Mouse (Mus musculus): ENCODE measurements around the gene 2210010C04Rik.

The 2210010C04Rik gene

DNA sequence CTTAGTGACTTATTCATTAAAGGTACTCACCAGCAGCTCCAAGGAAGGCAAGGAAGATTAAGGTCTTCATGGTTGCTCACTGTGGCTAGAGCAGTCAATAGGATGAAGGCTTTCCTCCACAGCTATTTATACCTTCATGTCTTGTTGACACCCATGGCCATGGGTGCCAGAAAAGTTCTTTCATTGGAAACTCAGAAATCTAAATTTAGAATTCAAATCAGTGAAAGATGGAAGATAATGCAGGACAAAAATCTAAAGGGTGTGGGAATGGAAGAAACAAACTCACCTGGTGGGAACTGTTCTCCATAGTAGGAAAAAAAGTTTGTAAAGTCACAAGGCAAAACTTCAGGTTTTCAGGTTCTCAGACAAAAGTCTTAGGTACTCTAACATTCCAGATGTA, at the start of gene 2210010C04Rik:
TSS of gene 2210010C04Rik (minus strand) at position 101 of the 400 bp plus-strand sequence.
- in situ Hi-C loops (cut with MboI, MseI), result no loop called here

DNA sequence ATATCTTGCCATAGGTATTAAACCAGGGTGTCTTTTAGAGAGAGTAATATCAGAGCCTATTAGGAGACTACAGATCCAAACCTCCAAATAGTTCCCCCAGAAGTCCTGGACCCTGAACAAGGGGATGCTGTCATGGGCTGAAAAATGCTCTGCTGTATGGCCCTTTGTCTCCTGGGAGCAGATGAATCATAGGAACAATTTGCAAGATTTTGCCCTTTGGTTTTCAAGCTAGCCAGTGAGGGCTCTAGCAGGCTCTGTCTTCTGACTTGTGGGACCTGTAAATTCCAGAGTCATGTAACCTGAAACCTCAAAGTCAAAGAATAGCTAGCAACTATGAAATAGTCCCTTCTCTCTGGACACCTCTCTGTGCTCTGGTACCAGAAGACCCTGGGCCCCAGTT, 44.8 kb upstream of the 2210010C04Rik start:
- in situ Hi-C loops (cut with MboI, MseI), result no loop called here

DNA sequence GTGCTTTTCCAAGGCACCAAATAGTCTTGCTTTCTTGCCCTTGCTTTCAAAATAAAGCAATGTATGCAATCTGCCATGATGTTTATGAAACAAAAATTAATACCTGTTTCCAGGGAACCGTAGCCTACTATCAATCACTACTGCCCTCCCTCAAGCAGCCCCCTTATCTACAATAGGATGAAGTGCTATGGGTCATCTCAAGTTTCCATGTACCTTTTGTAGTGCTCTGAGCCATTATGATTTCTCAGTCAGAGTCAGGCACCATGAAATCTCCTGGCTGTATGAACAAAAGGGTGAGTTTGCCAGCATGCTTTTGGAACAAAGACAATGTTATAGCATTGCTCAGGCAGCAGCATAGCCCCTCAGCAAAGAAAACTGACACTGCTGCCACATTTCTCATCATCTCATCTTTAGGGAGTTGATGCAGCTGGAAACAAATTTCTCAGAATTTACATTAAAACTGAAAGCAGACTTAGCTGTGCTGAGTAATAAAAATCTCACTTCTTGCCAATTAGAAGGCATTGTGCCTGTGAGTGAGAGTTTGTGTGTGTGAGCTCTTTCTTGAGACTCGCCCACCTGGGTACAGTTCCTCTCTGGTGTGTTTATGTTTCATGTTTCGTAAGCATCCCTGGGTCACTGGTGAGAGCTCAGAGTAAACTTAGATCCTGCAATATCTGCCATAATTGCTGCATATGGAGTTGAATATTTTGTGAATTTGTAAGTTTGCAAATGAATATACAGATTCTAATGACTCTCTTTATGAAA, 43.4 kb upstream of the 2210010C04Rik start:
- in situ Hi-C loops (cut with MboI, MseI), result no loop called here

DNA sequence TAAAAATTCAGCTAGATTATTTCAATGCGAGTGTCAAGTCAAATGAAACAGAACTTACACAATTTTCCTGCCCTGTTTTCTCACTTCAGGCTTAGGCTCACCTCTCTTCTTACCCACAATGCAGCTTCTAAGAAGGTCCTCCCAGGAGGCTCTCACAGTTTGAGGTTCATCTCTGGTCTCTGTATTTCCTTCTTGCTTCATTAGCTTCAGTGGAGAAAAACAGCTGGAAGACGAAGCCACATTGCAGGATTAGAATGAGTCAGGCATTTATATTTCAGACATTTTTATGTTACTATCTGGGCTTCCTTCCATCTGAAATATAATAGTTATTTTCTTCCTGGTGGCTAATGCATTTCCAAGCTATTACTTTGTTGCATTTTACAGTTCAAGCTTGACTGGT, 40.4 kb upstream of the 2210010C04Rik start:
- in situ Hi-C loops (cut with MboI, MseI), result no loop called here

DNA sequence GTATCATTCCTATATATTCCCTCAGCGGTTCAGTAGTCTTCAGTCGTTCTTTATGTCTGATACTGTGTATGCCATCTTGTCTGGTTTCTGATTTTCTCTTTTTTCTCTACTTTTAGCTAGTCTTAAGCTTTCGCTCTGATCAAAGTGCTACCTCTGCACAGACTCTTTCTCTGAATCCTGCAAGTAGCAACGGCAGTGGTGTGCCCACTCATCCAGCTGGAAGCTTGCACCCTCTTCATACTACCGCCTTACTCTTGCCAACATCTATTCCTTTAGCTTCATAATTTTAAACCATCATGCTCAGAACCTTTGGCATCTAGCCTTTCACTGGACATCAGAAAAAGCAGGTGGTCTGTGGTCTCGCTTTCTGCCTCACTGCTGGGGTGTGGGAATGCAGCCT, 28.0 kb upstream of the 2210010C04Rik start:
- in situ Hi-C loops (cut with MboI, MseI), result no loop called here

DNA sequence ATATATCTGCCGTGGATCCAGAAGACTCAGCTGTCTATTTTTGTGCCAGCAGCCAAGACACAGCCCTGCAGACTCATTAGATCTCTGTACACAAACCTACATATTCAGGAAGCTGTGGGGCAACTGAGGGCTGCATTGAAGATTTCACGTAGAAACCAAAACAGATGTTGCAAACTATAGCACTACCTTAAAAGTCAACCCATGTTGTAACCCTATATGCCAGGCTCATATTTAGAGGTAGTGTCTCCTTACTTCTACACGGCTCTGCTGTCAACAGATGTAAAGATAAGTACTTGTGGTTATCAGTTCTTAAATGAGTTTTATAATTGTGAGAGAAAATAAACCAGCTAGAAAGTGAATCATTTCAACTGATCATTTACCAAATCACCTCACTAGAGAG, 27.4 kb upstream of the 2210010C04Rik start:
- in situ Hi-C loops (cut with MboI, MseI), result no loop called here

DNA sequence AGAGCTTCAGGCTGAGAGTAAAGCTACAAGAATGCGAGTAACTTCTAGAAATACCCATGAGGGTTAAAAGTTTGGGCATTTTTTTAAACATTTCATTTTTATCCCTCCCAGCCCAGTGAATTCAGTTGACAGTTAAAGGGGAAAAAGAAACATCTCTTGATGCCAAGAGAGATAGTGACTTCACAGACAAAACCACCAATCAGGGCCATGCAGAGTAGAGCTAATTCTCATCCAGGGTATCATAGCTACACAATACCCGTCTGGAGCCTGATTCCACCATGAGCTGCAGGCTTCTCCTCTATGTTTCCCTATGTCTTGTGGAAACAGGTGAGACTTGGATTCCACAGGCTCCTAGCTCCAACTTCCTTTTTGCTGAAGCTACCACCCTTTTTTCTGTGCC, 26.8 kb upstream of the 2210010C04Rik start:
- in situ Hi-C loops (cut with MboI, MseI), result no loop called here

DNA sequence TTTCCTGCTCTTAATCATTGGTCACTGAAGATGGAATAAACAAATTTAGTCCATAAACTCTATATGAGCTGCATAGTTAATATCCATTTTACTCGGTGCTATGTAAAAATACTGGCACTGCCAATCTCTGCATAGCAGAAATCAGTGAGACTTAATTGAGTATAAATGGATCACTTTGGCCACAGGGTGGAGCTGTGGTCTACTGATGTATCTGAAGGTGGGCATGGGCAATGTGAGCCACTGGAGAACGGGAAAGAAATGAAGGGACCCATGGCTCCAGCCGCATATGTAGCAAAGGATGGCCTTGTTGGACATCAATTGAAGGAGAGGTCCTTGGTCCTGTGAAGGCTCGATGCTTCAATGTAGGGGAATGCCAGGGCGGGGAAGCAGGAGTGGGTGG, 25.8 kb upstream of the 2210010C04Rik start:
- in situ Hi-C loops (cut with MboI, MseI), result no loop called here

DNA sequence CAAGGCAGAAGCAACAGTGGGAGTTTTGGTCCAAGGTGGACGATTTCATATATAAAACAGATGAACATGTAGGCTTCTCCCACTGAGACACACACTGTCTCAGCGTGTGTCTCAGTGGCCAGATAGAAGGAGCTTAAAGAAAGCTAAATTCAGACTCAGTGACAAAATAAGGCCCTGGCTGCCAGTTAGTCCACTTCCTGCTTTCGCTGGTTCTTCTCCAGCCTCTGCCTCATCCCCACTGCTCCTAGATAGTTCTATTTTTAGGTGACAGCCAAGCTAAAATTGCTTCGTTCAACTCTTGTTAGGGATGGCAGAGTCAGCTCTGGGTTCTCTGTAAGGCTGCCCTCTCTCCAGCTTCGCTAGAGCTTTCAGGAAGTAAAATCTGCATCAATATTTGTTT, 22.3 kb upstream of the 2210010C04Rik start:
- in situ Hi-C loops (cut with MboI, MseI), result no loop called here

DNA sequence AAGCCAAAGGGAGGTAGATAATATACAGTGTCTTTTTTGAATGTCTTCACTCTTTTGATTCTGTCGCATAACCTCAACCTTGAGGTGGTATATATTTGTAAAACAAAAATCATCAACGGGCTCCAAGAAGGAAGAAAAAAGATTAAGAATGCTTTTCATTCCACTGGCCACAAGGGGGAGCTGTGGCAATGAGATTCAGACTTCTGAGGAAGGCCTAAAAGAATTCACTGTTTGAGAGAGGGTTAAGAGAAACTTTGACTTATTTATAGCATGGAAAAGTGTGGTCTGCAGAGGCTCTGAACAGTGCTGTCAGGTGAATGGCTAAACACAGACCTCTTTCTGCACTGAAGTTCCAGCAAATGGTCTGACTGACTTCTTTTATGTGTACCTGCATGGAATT, 20.3 kb upstream of the 2210010C04Rik start:
- in situ Hi-C loops (cut with MboI, MseI), result no loop called here

DNA sequence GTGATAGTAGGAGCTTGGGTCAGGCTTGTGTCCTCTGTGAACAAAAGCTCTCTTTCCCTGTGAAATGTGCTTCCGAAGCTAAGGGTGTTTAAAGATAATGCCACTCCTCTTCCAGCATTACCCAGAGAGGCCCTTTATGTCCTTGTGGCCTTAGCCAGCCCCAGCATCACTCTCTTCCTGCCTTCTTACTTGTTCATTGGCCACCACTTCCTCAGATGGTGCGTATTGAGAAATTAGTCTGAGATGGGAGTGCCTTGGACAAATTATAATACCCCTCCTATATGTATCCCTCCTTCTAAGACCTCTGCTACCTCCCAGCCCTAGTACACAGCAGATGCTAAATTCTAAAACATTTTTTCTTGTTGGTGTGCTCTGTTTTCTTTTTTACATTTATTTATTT, 19.1 kb upstream of the 2210010C04Rik start:
- in situ Hi-C loops (cut with MboI, MseI), result no loop called here

DNA sequence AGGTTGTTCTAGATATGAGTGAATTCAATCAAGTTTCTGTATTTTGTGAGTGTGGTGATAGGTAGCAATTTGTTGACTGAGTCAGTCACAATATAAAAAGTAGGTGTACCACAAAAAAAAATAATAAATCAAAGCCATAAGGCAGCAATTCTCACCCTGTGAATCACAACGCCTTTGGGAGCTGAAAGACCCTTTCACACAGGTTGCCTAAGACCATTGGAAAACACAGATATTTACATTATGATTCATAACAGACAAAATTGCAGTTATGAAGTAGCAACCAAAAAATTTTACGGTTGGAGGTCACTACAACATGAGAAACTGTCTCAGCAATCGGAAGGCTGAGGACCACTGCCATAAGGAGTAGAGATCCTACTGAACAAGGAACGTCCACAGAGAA, 16.5 kb upstream of the 2210010C04Rik start:
- in situ Hi-C loops (cut with MboI, MseI), result no loop called here

DNA sequence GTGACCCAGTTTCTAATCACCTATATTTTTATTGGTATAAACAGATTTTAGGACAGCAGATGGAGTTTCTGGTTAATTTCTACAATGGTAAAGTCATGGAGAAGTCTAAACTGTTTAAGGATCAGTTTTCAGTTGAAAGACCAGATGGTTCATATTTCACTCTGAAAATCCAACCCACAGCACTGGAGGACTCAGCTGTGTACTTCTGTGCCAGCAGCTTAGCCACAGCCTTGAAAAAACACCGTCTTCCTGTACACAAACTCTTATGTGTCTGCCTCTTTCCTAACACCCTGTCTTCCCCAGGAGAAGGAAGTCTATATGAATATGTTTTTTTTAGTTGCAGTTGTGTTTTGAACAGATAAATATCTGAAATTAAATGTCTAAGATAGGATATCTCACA, 13.3 kb upstream of the 2210010C04Rik start:
- in situ Hi-C loops (cut with MboI, MseI), result loop anchor here (5.0 to 10.0 kb wide), 2 partner anchors 509 to 1234 kb away; partner anchors contain the start of gene Mrps33

DNA sequence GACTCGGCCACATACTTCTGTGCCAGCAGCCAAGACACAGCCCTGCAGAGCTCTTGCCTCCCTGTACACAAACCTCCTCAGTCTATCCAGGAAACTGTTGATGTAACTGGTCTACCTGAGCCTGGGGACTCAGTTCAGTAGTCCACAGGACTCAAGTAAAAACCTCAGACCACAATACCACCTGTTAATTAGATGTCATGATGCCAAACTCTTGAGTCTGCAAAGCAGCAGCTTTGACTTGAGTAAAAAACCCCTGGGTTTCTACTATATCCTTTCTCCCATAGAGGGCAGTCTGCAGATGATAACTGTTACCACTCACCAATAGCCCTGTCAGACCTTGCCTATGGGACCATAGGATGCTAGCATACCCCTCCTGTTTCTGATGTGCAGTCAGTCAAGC, 12.7 kb upstream of the 2210010C04Rik start:
- in situ Hi-C loops (cut with MboI, MseI), result loop anchor here (5.0 to 10.0 kb wide), 2 partner anchors 509 to 1233 kb away; partner anchors contain the start of gene Mrps33

DNA sequence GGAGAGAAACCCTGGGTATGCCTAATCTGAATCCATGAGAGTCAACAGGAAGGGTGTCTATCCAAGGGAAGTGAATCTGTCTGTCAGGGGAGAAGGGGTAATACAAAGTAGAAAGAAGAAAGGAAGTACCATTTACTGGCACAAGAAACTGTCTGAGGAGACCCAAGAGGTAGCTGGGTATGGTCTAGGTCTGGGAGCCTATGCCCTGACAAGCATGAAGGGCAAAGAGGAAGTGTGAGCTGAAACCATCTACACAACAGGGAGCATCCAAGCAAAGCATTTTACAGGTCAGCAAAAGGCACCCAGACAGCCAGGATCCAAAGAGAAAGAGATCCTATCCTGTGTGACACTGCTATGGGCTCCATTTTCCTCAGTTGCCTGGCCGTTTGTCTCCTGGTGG, 11.9 kb upstream of the 2210010C04Rik start:
- in situ Hi-C loops (cut with MboI, MseI), result loop anchor here (5.0 to 10.0 kb wide), 2 partner anchors 510 to 1232 kb away; partner anchors contain the start of gene Mrps33

DNA sequence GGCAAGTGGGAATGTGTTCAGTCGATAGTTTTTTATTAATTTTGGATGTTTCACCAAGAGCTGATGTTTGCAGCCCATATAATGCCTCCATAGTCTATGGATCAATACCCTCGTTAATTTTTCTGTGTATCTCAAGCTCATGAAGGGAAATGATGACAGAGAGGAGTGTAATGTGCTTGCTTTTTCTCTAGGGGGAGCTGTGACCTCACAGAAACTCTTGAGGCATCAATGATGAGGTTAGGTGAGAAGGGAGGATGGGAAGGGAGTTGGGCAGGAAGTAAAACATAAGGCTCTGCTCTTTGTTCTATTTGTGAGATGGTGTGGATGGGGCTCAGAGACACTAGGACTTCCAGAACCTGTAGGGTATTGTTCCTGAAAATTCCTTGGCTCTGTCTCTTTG, 11.2 kb upstream of the 2210010C04Rik start:
- in situ Hi-C loops (cut with MboI, MseI), result loop anchor here (5.0 to 10.0 kb wide), 2 partner anchors 511 to 1232 kb away; partner anchors contain the start of gene Mrps33

DNA sequence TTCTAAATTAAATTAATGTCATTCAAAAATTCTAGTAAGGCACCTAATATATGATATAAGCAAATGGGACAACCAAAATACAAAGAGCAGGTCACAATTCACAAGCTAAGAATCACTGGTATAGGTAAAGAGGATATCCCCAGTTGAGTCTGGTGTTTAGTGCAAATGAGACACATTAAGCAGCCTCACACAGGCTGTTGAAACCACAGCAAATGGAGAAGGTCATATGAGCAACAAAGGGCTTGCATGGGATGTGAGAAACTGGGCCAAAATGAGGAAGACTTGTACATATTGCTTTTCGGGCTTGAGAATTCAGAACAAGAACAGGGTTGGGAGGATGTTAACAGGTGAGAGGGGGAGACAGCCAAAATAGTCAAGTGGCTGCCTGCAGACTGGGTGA, 9.4 kb upstream of the 2210010C04Rik start:
- in situ Hi-C loops (cut with MboI, MseI), result loop anchor here (5.0 to 10.0 kb wide), 2 partner anchors 513 to 1230 kb away; partner anchors contain the start of gene Mrps33

DNA sequence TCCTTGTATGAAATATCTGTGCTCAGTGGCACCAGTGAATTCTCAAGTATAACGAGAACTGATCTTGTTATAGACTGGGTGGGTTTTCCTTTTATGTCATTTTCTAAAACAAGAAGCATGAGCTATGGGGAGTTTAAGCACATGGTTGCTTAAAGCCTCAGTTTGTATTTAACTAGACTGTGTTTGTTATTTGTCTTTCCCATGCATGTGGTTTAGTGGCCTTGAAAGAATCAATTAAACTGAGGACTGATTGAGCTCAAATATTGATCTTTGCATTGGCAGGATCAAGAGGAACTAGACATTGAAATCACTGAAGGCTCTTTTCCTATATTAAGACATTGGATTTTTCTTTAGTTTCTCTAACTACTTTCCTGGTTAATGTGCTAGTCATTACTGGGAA, 9.0 kb upstream of the 2210010C04Rik start:
- in situ Hi-C loops (cut with MboI, MseI), result loop anchor here (10.0 kb wide), 1 partner anchor 1230 kb away; the partner anchor contains the start of gene Mrps33

DNA sequence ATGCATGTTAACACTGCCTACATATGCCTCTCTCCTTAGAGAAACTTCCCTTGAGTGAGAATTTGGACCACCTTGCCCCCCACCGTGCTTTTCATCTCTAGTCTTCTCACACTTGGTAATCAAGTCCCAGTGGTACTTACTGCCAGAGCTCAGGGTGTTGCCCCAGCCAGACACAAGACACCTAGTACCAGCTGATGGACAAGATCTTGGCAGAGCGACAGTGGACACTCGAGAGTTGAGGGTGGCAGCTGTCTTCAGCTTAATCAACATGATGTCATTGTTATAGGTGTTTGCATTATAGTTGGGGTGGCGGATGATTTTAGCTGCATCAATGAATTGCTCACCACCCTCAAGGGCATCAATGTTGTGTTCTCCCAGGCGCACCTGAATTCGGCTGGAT, 2.5 kb downstream of the 2210010C04Rik start:
- in situ Hi-C loops (cut with MboI, MseI), result no loop called here

DNA sequence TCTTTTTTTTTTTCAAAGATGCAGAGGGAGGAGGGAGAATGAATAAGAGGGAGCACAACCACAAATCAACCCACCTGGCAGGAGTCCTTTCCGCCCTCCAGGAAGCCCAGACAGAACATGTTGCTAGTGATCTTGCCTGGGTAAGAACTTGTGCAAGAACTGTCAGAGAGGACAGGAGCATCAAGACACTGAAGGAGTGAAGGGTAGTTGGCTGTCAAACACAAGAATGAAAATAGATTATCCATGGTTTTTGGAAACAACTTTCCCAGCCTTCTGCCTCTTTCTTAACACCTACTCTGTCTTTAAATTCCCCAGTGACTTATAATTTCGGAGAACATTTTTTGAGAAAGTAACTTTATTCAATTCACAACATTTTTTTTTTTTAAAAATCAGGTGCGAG, 3.1 kb downstream of the 2210010C04Rik start:
- in situ Hi-C loops (cut with MboI, MseI), result no loop called here

DNA sequence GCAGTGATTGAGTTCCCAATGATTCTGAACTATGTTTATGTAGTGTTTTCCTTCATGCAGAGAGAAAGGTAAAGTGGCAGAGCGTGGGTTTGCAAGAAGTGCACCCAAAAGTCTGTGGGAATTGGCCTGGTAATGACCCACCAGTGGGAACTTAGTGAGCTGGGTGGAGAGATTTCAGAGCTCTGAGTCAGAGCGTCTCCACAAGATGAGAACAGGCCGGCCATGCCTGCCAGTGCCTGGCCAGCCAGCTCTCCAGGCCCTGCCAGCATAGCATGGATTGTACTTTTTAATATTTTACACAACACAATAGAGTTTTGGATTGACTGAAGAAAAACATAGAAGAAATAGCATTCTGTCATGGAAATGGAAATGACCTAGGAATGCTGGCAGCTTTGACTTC, 4.5 kb downstream of the 2210010C04Rik start:
- in situ Hi-C loops (cut with MboI, MseI), result no loop called here

DNA sequence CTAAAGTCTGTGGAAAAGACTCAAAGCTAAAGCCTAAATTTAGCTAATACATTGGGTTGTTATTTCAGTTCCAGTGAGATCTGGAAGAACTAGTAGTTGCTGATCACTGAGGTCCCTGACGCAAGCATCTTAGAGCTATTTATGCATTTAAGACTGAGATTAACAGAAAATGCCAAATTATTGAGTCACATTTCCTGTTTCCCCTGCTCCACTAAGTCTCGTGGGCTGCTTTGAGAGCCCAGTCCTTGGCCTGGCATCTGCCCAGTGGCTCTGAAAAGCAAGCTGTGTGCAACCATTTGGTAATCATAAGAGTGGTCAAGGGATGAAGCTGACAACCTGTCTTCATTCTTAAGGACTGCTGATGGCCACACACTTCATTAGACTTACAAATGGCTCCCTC, 8.3 kb downstream of the 2210010C04Rik start:
- in situ Hi-C loops (cut with MboI, MseI), result no loop called here

DNA sequence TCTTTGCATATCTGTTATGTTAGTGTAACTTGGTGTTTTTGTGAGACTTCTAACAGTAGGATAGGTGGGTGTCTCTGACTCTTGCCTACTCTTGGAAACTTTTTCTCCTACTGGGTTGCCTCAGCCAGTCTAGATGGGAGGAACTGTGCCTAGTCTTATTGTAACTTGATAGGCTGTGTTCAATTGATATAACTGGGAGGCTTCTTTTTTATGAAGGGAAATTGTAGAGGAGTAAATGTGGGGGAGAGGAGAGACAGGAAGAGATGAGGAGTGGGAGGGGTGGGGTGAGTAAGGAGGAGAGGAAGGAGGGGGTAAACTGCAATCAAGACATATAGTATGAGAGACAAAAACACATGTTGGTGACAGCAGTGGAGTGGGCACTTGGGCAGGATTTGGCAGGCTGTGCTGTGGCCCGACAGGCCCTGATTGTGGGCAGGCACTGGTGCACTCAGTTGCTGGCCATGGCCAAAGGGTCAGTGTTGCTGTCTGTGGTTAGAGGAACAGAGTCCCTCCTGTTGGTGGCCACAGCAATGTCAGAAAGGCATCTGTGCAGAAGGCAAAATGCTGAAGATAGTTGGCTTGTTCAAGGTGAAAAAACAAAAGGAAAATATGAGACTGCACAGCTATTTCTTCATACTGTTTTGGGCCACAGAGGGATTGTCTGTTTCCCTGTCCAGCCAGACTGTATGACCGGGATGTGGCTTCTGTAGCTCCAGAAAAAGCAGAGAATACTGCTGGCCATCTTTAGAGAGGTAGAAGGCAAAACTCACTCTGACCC, 9.2 kb downstream of the 2210010C04Rik start:
- in situ Hi-C loops (cut with MboI, MseI), result no loop called here
